Mouse (Mus musculus): ENCODE data around the gene Cfap97d1.
A peak's percentile ranks its signal among the peaks of the same experiment; 100 is the strongest.

Cfap97d1 gene

GRCm38 (mm10) chr11:102036336-102036735 is 52.3 kb downstream of the Cfap97d1 start:
- DNase-seq (ENCODE audit: low spot score): no peak

GRCm38 (mm10) chr11:102037789-102038188 is 53.7 kb downstream of the Cfap97d1 start:
- DNase-seq (ENCODE audit: low spot score): no peak

DNA sequence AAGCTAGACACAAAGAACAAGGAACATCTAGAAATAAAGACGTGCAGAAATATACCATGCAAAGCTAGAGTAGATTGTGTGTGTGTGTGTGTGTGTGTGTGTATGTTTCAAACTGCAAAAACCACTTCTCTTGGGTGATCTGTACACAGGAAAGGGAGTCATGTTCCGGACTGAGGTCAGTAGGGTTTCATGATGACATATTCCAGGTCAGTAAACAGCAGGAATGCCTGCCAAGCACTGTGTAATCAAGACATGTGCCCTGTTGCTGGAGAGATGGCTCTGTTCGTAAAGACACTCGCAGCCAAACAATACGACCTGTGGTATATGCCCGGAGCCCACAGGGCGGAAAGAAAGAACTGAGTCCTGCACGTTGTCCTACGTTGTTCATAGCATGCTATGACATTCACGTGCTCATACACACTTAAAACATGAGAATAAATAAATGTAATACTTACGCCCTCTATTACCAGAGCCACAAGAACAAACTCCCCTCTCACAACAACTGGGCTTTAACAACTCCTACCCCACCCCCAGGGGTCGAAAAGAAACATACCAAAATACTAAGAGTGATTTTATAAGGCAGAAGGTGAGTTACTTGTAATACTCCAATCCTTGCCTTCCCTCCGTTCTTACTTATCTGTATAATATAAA is 55.5 kb downstream of the Cfap97d1 start:
- no peak for DNase-seq (ENCODE audit: low spot score)

- peak; percentile 94 for DNase-seq (ENCODE audit: low spot score)
These were observed 56.1 kb downstream of the Cfap97d1 start for GRCm38 (mm10) chr11:102040138-102040524.

DNA sequence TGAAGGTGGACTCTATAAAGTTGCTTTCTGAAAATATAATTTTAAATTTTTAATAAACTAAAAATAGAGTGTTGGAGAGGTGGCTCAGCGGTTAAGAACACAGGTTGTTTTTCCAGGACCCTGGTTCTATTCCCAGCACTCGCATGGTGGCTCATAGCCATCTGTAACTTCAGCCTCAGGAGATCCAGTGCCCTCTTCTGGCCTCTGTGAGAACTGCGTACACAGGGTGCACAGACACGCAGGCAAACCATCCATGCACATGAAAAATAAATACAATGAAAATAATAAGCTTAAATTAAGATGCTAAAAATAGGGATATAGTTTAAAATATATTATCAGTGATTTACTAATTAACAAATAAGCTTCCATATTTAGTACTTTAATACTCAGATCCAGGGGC is 56.6 kb downstream of the Cfap97d1 start:
- no peak for DNase-seq (ENCODE audit: low spot score)

DNA sequence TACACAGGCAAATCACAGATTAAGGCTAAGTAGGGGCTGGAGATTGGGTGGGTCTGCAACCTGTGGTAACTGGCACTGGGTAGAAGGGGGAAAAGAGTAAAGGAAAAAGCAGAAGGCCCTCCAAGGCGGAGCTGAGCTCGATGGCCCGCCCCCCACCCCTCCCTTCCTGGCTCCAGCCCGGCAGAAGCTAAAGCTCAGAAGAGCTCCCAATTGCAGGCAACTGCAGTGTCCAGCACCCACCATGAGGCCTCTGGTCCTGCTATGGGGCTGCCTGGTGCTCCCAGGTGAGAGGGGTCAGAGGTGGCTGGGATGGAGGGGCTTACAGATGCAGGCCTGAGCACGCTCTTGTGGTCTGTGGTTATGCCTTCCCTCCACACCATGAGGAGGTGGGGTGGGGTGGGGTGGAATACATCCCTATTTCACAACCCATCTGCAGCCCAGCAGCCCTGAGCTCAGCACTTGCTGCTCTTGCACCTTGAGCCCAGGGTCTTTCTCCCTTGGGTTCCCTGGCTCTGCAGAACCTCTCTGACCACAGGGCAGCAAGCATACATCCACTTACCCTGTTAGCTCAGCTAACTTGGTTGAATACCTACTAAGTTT is 57.4 kb downstream of the Cfap97d1 start, which contains the start of gene Cd300lg:
Gene Cd300lg (plus strand): TSS at position 160 of the 600 bp plus-strand sequence.
- DNase-seq (ENCODE audit: low spot score): no peak
